Mouse (Mus musculus) pancreas, adult 10 weeks (tissue): Measurements from ENCODE around the gene Lrrc41. TPM values are rescaled to one million over a fixed set of nuclear protein-coding genes. Genes with fewer than 3 reads are reported as not detected.

Source experiments
- polyA plus RNA-seq: library from polyadenylated mRNA; stranded (reverse); fragments of 350-450 nt; fragmentation: Illumina TruSeq; extraction: RNeasy Lipid Tissue Mini Kit (QIAGEN cat#74804); gene quantifications from one replicate; pipeline ENCODE4 v1.2.3, GENCODE M21; 2015; ENCODE audit warnings: low read depth, low replicate concordance; ENCODE audit not compliant: insufficient read depth

The Lrrc41 gene
- polyA plus RNA-seq = 7.6 TPM

DNA sequence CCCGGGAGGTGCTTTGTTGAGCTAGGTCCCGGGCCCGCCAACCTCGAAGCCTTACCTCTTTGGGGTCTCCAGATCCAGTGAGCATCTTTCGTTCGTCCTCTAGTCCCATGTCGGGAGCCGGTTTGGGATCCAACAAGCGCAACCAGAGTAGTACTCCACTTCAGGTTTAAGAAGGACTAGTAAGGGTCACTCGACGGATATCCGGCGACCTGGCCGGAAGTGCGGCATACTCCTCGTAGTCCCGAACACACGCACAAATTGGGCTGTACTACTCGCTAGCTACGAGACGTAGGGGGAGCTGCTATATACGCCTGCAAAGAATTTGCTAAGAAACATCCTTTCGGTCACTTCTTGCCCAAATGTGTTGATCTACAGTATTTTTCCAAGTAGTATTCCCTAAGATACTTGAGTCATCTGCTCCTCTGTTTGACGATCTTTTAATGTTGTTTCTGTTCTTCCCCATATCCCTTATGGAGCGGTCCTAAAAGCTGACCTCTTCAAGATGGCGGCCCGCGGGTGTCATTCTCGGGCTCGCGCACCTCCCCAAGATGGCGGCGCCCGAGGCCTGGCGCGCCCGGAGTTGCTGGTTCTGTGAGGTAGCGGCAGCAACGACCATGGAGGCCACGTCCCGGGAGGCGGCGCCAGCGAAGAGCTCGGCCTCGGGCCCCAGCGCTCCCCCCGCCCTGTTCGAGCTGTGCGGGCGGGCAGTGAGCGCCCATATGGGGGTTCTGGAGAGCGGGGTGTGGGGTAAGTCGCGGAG is at the start of gene Lrrc41, which contains the start of gene Uqcrh:
Lrrc41 (plus strand) TSS at position 409 of the 760 bp plus-strand sequence.
Uqcrh (minus strand) TSS at position 211 of the 760 bp plus-strand sequence.

DNA sequence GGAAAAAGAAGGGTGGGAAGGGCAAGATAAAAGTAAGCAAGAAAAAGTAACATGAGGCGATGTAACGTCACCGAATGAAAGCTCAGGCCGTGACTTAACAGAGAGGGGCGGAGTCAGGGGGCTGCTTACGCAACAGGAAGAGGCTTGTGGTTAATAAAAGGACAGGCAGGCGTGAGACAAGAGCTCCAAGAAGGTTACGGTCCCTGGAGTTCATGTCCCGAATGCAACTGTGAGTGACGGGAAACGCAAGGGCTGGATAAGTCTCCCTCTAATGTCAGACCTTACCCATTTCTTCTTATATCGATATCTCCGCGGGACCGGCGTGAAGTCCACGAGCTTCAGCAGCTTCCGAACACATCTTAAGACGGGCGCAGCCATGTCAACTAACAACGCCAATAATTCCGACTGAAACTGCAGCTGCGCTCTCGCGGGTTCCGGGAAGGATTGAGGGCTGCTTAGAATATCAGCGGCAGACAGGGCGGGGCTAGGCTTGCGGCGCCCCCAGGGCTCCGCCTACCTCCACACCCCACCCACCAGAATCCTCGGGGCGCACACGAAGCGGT is 21.6 kb upstream of the Lrrc41 start, which contains the start of gene Nsun4:
Nsun4 (minus strand) TSS at position 478 of the 563 bp plus-strand sequence.

DNA sequence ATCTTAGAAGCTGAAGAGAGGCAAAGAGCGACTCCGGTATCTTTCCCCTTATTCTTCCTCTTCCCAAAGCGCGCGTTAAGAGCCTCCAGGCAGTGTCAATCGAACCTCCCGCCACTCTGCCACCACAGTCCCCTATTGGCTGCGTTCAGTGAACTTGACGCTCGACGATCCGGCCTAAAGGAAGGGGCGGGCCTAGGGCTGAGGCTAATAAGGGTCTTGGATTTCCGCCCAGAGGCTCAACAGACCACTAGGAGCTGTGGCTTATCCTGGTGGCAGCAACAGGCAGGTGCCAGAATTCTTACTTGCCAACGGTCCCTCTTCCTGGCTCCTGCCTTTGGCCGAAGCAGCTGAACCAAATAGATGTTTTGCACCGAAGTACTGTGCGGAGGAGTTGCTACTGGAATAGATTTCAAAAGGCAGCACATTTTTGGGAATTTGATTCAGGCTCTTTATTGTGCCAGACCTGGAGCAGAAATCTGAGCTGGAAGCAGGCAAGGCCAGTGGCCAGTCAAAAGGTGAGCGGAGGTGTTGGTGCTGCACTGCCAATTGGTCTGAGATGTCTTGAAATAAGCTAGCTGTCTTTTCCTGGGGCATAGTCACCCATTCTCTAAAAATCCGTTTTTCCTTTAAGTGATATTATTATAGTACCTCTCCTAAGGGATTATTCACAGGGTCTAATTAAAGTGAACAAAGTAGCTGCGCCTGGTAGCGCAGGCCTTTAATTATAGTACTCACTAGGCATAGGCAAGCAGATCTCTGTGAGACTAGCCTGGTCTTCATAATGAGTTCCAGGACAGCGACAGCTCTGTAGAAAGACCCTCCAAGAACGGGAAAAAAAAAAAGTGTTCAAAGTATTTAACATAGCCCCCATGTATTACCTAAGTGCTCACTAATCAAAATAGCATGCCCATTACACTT is 48.8 kb downstream of the Lrrc41 start, which contains the start of the genes Rad54l and Pomgnt1:
Rad54l (minus strand) TSS at position 89 of the 918 bp plus-strand sequence.
Pomgnt1 (plus strand) TSS at position 239 of the 918 bp plus-strand sequence.

Other genes starting within 250 kb of the Lrrc41 start
- 9.4 TPM for gene Mob3c, start 247.2 kb upstream of the Lrrc41 start, polyA plus RNA-seq
- 79.9 TPM for gene Mknk1, start 236.1 kb upstream of the Lrrc41 start, polyA plus RNA-seq
- gene Kncn, start 190.9 kb upstream of the Lrrc41 start, polyA plus RNA-seq = not detected
- gene 6430628N08Rik, start 184.6 kb upstream of the Lrrc41 start, polyA plus RNA-seq = not detected
- gene Dmbx1, start 135.3 kb upstream of the Lrrc41 start, polyA plus RNA-seq = not detected
- 6.7 TPM for gene Faah, start 57.3 kb upstream of the Lrrc41 start, polyA plus RNA-seq
- 3.8 TPM for gene Nsun4, start 21.4 kb upstream of the Lrrc41 start, polyA plus RNA-seq
- 206 TPM for gene Uqcrh, start 198 bp upstream of the Lrrc41 start, polyA plus RNA-seq
- not detected for gene Rad54l, start 48.4 kb downstream of the Lrrc41 start, polyA plus RNA-seq
- 20.5 TPM for gene Pomgnt1, start 48.6 kb downstream of the Lrrc41 start, polyA plus RNA-seq
- gene Lurap1, start 76.1 kb downstream of the Lrrc41 start, polyA plus RNA-seq = 2.0 TPM
- gene Tspan1, start 92.3 kb downstream of the Lrrc41 start, polyA plus RNA-seq = 0.89 TPM
- gene 1700042G07Rik, start 98.1 kb downstream of the Lrrc41 start, polyA plus RNA-seq = not detected
- gene Gm49337, start 98.1 kb downstream of the Lrrc41 start, polyA plus RNA-seq = not detected
- gene Pik3r3, start 146.3 kb downstream of the Lrrc41 start, polyA plus RNA-seq = 3.6 TPM